Mouse (Mus musculus) 416B (cell line): ENCODE measurements around the gene Smndc1.

ENCODE experiments used
- DNase-seq: peaks from one replicate; pipeline ENCODE4 v3.0.0; 2011; ENCODE audit warnings: low read depth

Smndc1 gene

GRCm38 (mm10) chr19:53343174-53343881, 47.0 kb downstream of the Smndc1 start:
- DNase-seq = no peak

DNA sequence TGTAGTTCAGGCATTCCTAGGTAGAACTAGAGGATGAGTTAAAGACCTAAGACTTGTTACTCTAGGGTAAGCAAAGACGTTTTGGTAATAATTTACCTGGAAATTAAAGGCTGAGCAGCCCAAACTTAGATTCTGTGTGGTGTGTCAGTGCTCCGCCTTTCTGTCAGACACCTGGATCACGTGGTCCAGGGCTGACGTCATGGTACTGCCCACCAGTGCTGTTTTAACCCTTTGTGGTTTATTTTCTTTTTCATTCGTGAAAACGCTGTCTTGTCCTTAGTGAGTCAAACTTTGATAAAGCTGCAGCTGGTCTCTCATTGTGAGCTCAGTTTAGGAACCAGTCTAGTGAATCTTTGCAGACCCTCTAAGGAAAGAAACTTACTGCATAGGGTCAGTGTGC, 50.0 kb downstream of the Smndc1 start:
- no peak for DNase-seq

DNA sequence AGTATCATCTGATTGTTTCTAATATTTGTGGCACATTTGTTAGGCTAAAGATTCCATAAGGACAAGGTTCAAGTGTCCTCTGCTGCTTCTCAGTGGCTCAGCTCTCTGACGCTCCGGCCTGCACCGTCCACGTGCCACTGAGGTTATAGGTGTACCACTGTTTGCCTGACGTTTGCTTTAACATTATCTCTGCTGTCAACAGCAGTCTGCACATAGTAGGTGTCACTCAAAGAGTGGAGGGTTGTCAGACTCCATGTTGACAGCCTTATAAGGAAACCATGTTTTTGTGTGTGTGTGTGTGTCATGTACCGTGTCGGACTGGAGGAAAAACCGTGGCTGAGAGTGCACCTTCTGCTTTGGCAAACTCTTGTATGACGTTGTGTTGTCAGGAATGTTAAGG, 55.1 kb downstream of the Smndc1 start:
- no peak for DNase-seq

- no peak for DNase-seq
These were observed 56.6 kb downstream of the Smndc1 start for GRCm38 (mm10) chr19:53333730-53334129.

DNA sequence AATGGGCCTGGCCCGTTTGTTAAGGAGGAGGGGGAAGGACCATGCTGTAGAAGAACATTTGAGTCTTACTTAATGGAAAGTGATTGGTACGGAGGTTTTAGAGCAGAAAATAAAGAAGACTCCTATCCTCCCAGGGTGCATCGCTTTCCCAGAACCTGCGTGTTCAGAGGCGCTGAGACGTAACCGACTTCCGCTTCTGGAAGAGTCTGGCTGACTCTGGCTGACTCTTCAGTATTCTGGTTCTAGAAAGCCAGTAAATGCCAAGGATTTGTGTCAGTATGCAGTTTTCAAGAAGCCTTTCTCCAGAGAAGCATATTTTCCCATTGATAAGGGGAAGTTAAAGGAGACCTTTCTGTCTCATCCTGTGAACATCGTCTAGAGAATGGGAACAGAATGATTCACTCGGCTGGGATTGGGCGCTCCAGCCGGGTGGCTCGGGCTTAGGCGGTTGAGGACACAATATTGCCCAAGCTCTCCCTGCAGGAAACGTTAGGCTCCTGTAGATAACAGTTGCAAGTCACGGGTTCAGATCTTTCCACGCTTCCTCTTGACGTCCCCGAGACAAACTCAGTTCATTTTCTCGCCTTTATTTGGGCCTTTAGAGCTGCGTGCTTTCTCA, 58.4 kb downstream of the Smndc1 start:
- peak; percentile 74 for DNase-seq

DNA sequence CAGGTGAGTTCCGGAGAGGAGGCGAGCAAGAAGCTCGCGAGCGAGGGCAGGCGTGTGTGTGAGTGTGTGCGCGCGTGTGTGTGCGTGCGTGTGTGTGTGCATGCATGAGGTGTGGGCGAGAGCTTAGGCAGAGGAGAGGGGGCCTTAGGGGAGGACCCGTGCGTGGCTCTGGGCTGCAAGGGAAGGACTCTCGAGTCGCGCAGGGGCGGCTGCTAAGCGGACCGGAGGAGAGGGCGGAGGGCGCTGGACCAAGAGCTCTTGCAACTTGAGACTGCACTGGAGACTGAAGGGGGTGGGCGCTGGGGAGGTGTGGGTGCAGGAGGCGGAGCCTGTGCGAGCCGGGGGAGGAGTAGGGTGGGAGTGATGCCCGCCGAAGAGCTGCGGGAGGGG, 60.4 kb downstream of the Smndc1 start:
- DNase-seq = peak; percentile 80
